Comparison of ENCODE assay signal across 9 mouse cellular contexts in the genomic region with DNA sequence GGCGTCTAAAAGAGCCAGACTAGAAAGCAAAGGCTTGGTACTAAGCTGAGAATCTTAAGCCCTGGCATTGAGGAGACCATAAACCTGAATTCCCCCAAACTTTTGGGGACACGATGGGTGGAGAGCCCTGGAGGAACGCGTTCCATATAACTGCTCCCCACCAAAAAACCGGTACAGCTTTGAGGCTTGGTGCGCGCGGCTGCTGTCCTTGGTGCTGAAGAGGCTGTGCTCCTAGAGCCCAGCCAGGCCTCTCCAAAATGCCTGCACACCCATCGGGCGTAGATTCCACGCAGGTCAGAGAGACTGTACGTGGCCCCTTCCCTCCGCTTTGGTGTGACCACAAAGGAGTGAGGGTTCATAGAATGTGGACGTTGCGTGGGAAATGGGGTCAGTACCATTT. TPM values are rescaled to one million over a fixed set of nuclear protein-coding genes. Genes with fewer than 3 reads are reported as not detected.
DNase-seq lines count a peak whose midpoint lies in the region; TF ChIP-seq lines count a peak whose summit lies in the region.
"Had no signal": no experiment of that assay in that cellular context is flagged by ENCODE, and none has a peak within 500 bp of the region (broad histone marks: within the 10 kb centered on the region; RNA-seq: fewer than 3 reads in every experiment).

No protein-coding gene starts in this region.

- intact Hi-C loops in gastrocnemius, adult 2 months (cut with DNase I) = no loop called here
- intact Hi-C loops in gastrocnemius, postnatal 36 days (cut with DNase I) = no loop called here

- no peak for TF ChIP-seq CTCF in gastrocnemius, adult 2 months (IDR thresholded peaks at IDR 0.05)

- no peak overlapping the region for H3K27ac ChIP-seq in gastrocnemius, adult 2 months

- no peak overlapping the region for H3K4me3 ChIP-seq in gastrocnemius, adult 2 months

- DNase-seq in gastrocnemius, adult 2 months = peak; percentile 51
- DNase-seq in gastrocnemius, postnatal 36 days = no peak
- DNase-seq in B cell, adult 2 months = peak; percentile 52 to 54
- peak; percentile 79 for DNase-seq in embryo, embryonic 10 days (ENCODE audit: low spot score)
- peak; percentile 66 for DNase-seq in induced T-regulatory cell, adult 2 months (ENCODE audit: low read depth)
- DNase-seq in naive thymus-derived CD4-positive, alpha-beta T cell, adult 2 months (ENCODE audit: low read depth) = peak; percentile 33
- DNase-seq in cerebellum, postnatal 4 days (ENCODE audit: low spot score in 2 of 2) = no peak
- DNase-seq in frontal cortex, postnatal 10 days (ENCODE audit: low spot score in 2 of 2) = no peak

RNA-seq across cellular contexts. Expression of gene Nova2, which starts 25.7 kb away (rescaled TPM):
- 1 to 10 TPM; 1.6 to 2.1 TPM for total RNA-seq in gastrocnemius, adult 2 months (2021)
- total RNA-seq in gastrocnemius, postnatal 36 days (2021) = 1 to 10 TPM; 1.7 to 1.8 TPM

RNA-seq across cellular contexts. Expression of gene Nanos2, which starts 35.8 kb away (rescaled TPM):
- total RNA-seq in gastrocnemius, adult 2 months (2021) = not detected
- not detected for total RNA-seq in gastrocnemius, postnatal 36 days (2021)
- total RNA-seq: gastrocnemius, postnatal 4 days had no signal

RNA-seq across cellular contexts. Expression of gene Mypop, which starts 39.6 kb away (rescaled TPM):
- total RNA-seq in gastrocnemius, adult 2 months (2021) = 1 to 10 TPM; 6.3 to 6.7 TPM
- total RNA-seq in gastrocnemius, postnatal 36 days (2021) = 1 to 10 TPM; 4.7 to 6.4 TPM

RNA-seq across cellular contexts. Expression of gene Ccdc61, which starts 41.2 kb away (rescaled TPM):
- total RNA-seq in gastrocnemius, adult 2 months (2021) = 1 to 10 TPM; 4.1 to 5.6 TPM
- 1 to 10 TPM; 5.2 to 6.1 TPM for total RNA-seq in gastrocnemius, postnatal 36 days (2021)

RNA-seq across cellular contexts. Expression of gene Irf2bp1, which starts 52.4 kb away (rescaled TPM):
- 10 to 100 TPM; 18.2 to 20.5 TPM for total RNA-seq in gastrocnemius, adult 2 months (2021)
- total RNA-seq in gastrocnemius, postnatal 36 days (2021) = 10 to 100 TPM; 13.8 to 15.1 TPM

Comparison
In these comparisons a context has a peak if more than half of its experiments do, and no peak if none do; other contexts are left out.
1. DNase-seq: peak in gastrocnemius, adult 2 months (single experiment), B cell, adult 2 months (2 of 2), embryo, embryonic 10 days (single experiment), induced T-regulatory cell, adult 2 months (single experiment) and naive thymus-derived CD4-positive, alpha-beta T cell, adult 2 months (single experiment); none in gastrocnemius, postnatal 36 days (0 of 2), cerebellum, postnatal 4 days (0 of 2) and frontal cortex, postnatal 10 days (0 of 2).